Mouse (Mus musculus): Measurements from ENCODE around the gene Olfr979.
"Not testable (repeated sequence)": the region's sequence is repeated elsewhere in the genome, so short reads cannot be mapped to it uniquely, and the experiment has no call there.

DNA sequence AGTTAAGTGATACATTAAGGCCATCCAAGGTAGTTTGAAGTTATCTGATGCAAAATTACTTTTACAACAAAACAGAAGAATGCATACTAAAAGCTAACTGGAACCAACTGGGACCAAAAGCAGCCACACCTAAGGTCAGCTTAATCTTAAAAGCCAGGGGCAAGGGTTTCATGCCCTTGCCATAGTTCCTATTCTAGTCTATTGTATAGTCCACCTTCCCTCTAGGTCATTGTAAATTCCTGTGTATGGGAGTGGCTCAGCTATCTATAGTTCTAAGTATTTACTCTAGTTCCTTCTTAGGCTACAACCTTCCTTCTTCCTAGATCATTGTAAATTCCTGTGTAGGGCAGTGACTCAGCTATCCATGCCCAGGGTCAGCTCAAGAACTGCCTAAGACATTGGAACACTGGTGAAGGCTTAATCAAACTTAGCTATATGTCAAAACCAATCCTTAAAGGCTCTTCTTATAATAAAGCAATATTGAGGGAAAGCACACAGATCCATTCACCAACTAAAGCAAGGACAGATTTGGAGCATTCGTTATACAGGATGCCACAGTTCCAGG lies 26.6 kb downstream of the Olfr979 start:
- not testable (repeated sequence) for TF ChIP-seq POLR2A (IDR thresholded peaks at IDR 0.05; ENCODE audit: borderline replicate concordance, control insufficient read depth, low read depth, low read length); CTCF (IDR thresholded peaks at IDR 0.05; ENCODE audit: control insufficient read depth, insufficient read depth, low read length)
